Mouse (Mus musculus): ENCODE data around the gene Tmem63c. TPM values are rescaled to one million over a fixed set of nuclear protein-coding genes. Genes with fewer than 3 reads are reported as not detected.

Gene Tmem63c
- polyA plus RNA-seq, 1 experiment from 2014 or later = 11.1 TPM

DNA sequence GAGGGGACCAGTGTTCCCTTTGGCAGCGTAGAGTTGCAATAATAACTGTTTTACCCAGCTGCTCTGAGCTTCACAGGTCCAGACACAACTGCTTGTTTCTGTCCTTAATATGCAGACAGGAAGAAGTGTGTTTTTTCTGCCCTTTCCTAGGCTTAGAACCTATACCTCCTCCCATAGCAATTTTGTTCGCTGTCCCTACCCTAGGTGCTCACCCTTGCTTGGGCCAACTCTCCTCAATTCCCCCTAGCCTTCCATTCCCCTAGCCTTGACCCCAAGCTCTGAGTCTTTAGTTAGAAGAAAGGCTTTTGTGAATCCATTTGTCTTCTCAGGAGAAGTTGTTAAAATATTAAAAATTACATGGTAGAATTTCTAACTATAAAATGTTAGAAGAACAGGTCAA lies 117.6 kb downstream of the Tmem63c start:
- H3K9me3 ChIP-seq = no peaks in the 10 kb centered on the region
- H3K4me2 ChIP-seq = no peak overlapping the region
- no peak overlapping the region for H3K9ac ChIP-seq
- H3K4me3 ChIP-seq = no peak overlapping the region
- H3K27me3 ChIP-seq = no peaks in the 10 kb centered on the region
- WGBS = 45% methylated on average over 2 of the region's 2 CpGs
- H3K4me1 ChIP-seq (replicated peaks) = peaks cover 11% of the 10 kb centered on the region; the same call in 1 of the 2 replicates
- no peak for ATAC-seq (ENCODE audit: low FRiP score, low read depth)
- H3K27ac ChIP-seq (replicated peaks) = 0 out of 2 replicates have a peak overlapping the region, but pooled peaks have one; percentile 29
- H3K36me3 ChIP-seq = peaks cover 13% of the 10 kb centered on the region; the same call in 1 of the 2 replicates

Small RNAs within 50 kb of the gene (microRNA-seq; reads per million reads assigned to microRNA genes)
- gene Gm25847 = not detected

Other genes starting within 250 kb of the Tmem63c start
- gene Irf2bpl, start 136.5 kb upstream of the Tmem63c start, polyA plus RNA-seq (2015; fragmentation: Nextera tagmentation; extraction: Ambion mirVana) = 72.9 and 87.3 TPM in 2 replicates
- 45.1 and 46.1 TPM in 2 replicates for gene Cipc, start 74.3 kb upstream of the Tmem63c start, polyA plus RNA-seq (2015; fragmentation: Nextera tagmentation; extraction: Ambion mirVana)
- 21.8 and 22.0 TPM in 2 replicates for gene Zdhhc22, start 30.9 kb upstream of the Tmem63c start, polyA plus RNA-seq (2015; fragmentation: Nextera tagmentation; extraction: Ambion mirVana)
- 4.9 TPM in 2 replicates for gene Ngb, start 81.2 kb downstream of the Tmem63c start, polyA plus RNA-seq (2015; fragmentation: Nextera tagmentation; extraction: Ambion mirVana)
- gene Gstz1, start 125.8 kb downstream of the Tmem63c start, polyA plus RNA-seq (2015; fragmentation: Nextera tagmentation; extraction: Ambion mirVana) = 29.3 and 30.0 TPM in 2 replicates
- gene Pomt2, start 126.6 kb downstream of the Tmem63c start, polyA plus RNA-seq (2015; fragmentation: Nextera tagmentation; extraction: Ambion mirVana) = 14.7 and 14.8 TPM in 2 replicates
- 2.0 and 2.4 TPM in 2 replicates for gene Samd15, start 178.4 kb downstream of the Tmem63c start, polyA plus RNA-seq (2015; fragmentation: Nextera tagmentation; extraction: Ambion mirVana)
- gene Tmed8, start 179.1 kb downstream of the Tmem63c start, polyA plus RNA-seq (2015; fragmentation: Nextera tagmentation; extraction: Ambion mirVana) = 5.2 and 5.7 TPM in 2 replicates
- 1.1 and 1.2 TPM in 2 replicates for gene Noxred1, start 217.4 kb downstream of the Tmem63c start, polyA plus RNA-seq (2015; fragmentation: Nextera tagmentation; extraction: Ambion mirVana)
- 52.2 and 55.2 TPM in 2 replicates for gene Vipas39, start 244.9 kb downstream of the Tmem63c start, polyA plus RNA-seq (2015; fragmentation: Nextera tagmentation; extraction: Ambion mirVana)
- 208 and 221 TPM in 2 replicates for gene Ahsa1, start 245.1 kb downstream of the Tmem63c start, polyA plus RNA-seq (2015; fragmentation: Nextera tagmentation; extraction: Ambion mirVana)